Mouse (Mus musculus) lung, postnatal 10 days (tissue): Measurements from ENCODE around the gene Hmx2.
A peak's percentile ranks its signal among the peaks of the same experiment; 100 is the strongest.

Experiments used
- DNase-seq: peaks from one replicate; pipeline ENCODE4 v3.0.0; 2021

Gene Hmx2

GRCm38 (mm10) chr7:131556541-131557271, 8.1 kb downstream of the Hmx2 start:
- DNase-seq, result no peak

GRCm38 (mm10) chr7:131557751-131558150, 9.2 kb downstream of the Hmx2 start:
- no peak for DNase-seq

- peak; percentile 96 for DNase-seq
Observed at GRCm38 (mm10) chr7:131559986-131560696, 11.6 kb downstream of the Hmx2 start, which contains the start of gene Bub3. TSS of gene Bub3 (plus strand) at chr7:131560222.

- DNase-seq, result no peak
Observed at GRCm38 (mm10) chr7:131560697-131561042, 12.1 kb downstream of the Hmx2 start.

GRCm38 (mm10) chr7:131575246-131575645, 26.7 kb downstream of the Hmx2 start:
- DNase-seq, result no peak

GRCm38 (mm10) chr7:131582178-131582577, 33.6 kb downstream of the Hmx2 start:
- no peak for DNase-seq

- DNase-seq, result no peak
Observed at GRCm38 (mm10) chr7:131585551-131585950, 37.0 kb downstream of the Hmx2 start.

GRCm38 (mm10) chr7:131597779-131598482, 49.4 kb downstream of the Hmx2 start:
- DNase-seq, result no peak

GRCm38 (mm10) chr7:131598483-131598824, 49.9 kb downstream of the Hmx2 start:
- peak; percentile 26 for DNase-seq

GRCm38 (mm10) chr7:131602106-131602505, 53.5 kb downstream of the Hmx2 start:
- no peak for DNase-seq

- DNase-seq, result no peak
Observed at GRCm38 (mm10) chr7:131603186-131603585, 54.6 kb downstream of the Hmx2 start.

GRCm38 (mm10) chr7:131604946-131605345, 56.4 kb downstream of the Hmx2 start:
- DNase-seq, result no peak

GRCm38 (mm10) chr7:131605481-131605880, 56.9 kb downstream of the Hmx2 start:
- DNase-seq, result no peak
